ENCODE assay signal across 25 mouse cellular contexts in genomic region chr5:20795932-20796331, GRCm38 (mm10).
"Had no signal": no experiment of that assay in that cellular context is flagged by ENCODE, and none has a peak within 500 bp of the region (broad histone marks: within the 10 kb centered on the region; RNA-seq: fewer than 3 reads in every experiment).

No protein-coding gene starts in this region.

- H3K9ac ChIP-seq: heart, embryonic 13.5 days; heart, embryonic 15.5 days; hindbrain, embryonic 13.5 days; hindbrain, embryonic 15.5 days; kidney, embryonic 15.5 days; limb, embryonic 13.5 days; limb, embryonic 15.5 days; liver, embryonic 12.5 days had no signal

- H3K27me3 ChIP-seq: heart, embryonic 13.5 days; heart, embryonic 15.5 days; hindbrain, embryonic 13.5 days; hindbrain, embryonic 15.5 days; kidney, embryonic 15.5 days; limb, embryonic 13.5 days; limb, embryonic 15.5 days; liver, embryonic 12.5 days had no signal

- ATAC-seq: intestine, embryonic 16.5 days; liver, embryonic 12.5 days had no signal

- H3K9me3 ChIP-seq: heart, embryonic 13.5 days; heart, embryonic 15.5 days; hindbrain, embryonic 13.5 days; hindbrain, embryonic 15.5 days; kidney, embryonic 15.5 days; limb, embryonic 13.5 days; limb, embryonic 15.5 days; liver, embryonic 12.5 days had no signal

- H3K4me1 ChIP-seq: hindbrain, embryonic 13.5 days; hindbrain, embryonic 15.5 days; kidney, embryonic 15.5 days; limb, embryonic 13.5 days; limb, embryonic 15.5 days; liver, embryonic 12.5 days had no signal

- H3K4me3 ChIP-seq: heart, adult 2 months; heart, embryonic 13.5 days; heart, embryonic 15.5 days; hindbrain, embryonic 13.5 days; hindbrain, embryonic 15.5 days; kidney, embryonic 15.5 days; limb, embryonic 13.5 days; limb, embryonic 15.5 days; liver, embryonic 12.5 days had no signal

- H3K4me2 ChIP-seq: heart, embryonic 11.5 days; heart, embryonic 13.5 days; heart, embryonic 15.5 days; hindbrain, embryonic 13.5 days; hindbrain, embryonic 15.5 days; kidney, embryonic 15.5 days; limb, embryonic 13.5 days; limb, embryonic 15.5 days; liver, embryonic 12.5 days had no signal

- H3K27ac ChIP-seq: heart, adult 2 months; heart, embryonic 13.5 days; heart, embryonic 15.5 days; hindbrain, embryonic 13.5 days; hindbrain, embryonic 15.5 days; kidney, embryonic 15.5 days; kidney, postnatal 0 days; limb, embryonic 13.5 days; limb, embryonic 15.5 days; liver, embryonic 12.5 days had no signal

- DNase-seq: gastrocnemius, postnatal 14 days; gastrocnemius, postnatal 36 days; heart, adult 11 months; heart, adult 2 months; heart, postnatal 14 days; heart, postnatal 36 days; kidney, adult 11 months; kidney, adult 2 months; kidney, adult 9 months; kidney, postnatal 14 days; kidney, postnatal 36 days; layer of hippocampus, adult 9-11 months; layer of hippocampus, postnatal 36 days; left cerebral cortex, postnatal 4 days had no signal
